Mouse (Mus musculus) CD4-positive, CD25-positive, alpha-beta regulatory T cell, adult 4 months (primary cell): ENCODE results near the gene Nrap. TPM values are rescaled to one million over a fixed set of nuclear protein-coding genes. Genes with fewer than 3 reads are reported as not detected.
"Not testable (repeated sequence)": the region's sequence is repeated elsewhere in the genome, so short reads cannot be mapped to it uniquely, and the experiment has no call there.

Source experiments
- ATAC-seq: one replicate; pipeline ENCODE4 v1.8.0; 2017
- polyA plus RNA-seq, 2 experiments: library from polyadenylated mRNA; unstranded; fragments of 100-300 nt; shearing (Covaris generic); gene quantifications; one replicate each; pipeline ENCODE4 v1.2.1; 2017

Gene Nrap
- polyA plus RNA-seq, result under 1 TPM in 1 of 2 experiments, not detected in 1; 0.15 TPM

- ATAC-seq, result no peak
Measured at GRCm38 (mm10) chr19:56389879-56390278, at the start of gene Nrap. Nrap (minus strand) TSS chr19:56390037.

DNA sequence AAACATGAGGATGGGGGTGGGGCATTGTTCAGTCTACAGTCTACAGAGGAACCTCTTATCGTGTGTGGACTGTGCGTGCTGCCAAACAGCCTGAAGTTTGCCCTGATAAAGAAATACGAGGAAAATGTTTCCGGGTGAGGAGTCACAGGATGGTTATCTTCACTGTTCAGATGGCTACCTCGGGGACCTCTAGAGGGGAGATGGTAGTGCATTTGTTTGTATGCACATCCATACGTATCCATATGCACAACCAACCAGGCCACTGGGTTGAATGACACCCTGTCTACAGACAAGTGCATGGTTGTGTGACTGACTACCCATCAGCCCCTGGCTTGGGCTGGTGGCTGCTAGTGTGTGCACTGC lies 49.2 kb upstream of the Nrap start:
- no peak for ATAC-seq

GRCm38 (mm10) chr19:56438357-56439071 lies 48.7 kb upstream of the Nrap start:
- ATAC-seq, result no peak

- ATAC-seq, result no peak
Measured at GRCm38 (mm10) chr19:56436380-56436779, 46.5 kb upstream of the Nrap start.

DNA sequence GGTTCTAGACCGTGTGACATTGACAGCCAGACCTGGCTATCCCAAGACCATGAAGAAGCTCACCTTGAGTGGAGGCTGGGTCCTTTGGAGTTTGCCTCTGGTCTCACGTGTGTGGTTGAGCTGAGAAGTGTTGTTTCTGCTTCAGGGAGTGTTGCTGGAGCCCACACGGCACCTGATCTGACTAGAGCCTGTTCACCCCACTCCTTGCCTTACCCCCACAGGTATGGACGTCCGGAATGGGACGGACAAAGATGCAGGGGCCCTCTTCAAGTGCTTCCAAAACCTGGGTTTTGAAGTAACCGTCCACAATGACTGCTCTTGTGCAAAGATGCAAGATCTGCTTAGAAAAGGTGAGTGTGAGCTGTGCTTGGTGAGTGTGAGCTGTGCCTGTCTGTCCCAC lies 43.7 kb upstream of the Nrap start:
- ATAC-seq, result no peak

DNA sequence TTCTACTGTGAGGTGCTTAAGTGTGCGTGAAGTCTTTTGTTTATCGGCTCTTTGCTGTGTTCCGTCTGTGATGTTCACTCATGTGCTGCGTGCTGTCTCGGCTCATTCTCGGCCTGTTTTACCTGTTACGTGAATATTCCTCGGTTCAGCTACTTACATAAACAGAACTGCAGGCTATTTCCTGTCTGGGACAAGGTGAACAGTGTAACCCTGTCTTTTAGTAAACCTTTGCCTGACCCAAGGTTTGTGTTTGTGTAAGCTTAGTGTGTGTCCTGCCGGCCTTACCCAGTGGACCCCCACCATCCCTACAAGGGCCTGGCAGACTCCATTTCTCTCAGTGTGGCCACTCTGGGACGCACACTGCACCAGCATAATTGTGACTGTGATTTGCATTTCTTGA lies 42.9 kb upstream of the Nrap start:
- ATAC-seq, result no peak

- ATAC-seq, result no peak
Measured at GRCm38 (mm10) chr19:56430369-56430768, 40.5 kb upstream of the Nrap start.

- ATAC-seq, result no peak
Measured at GRCm38 (mm10) chr19:56425492-56425891, 35.7 kb upstream of the Nrap start.

DNA sequence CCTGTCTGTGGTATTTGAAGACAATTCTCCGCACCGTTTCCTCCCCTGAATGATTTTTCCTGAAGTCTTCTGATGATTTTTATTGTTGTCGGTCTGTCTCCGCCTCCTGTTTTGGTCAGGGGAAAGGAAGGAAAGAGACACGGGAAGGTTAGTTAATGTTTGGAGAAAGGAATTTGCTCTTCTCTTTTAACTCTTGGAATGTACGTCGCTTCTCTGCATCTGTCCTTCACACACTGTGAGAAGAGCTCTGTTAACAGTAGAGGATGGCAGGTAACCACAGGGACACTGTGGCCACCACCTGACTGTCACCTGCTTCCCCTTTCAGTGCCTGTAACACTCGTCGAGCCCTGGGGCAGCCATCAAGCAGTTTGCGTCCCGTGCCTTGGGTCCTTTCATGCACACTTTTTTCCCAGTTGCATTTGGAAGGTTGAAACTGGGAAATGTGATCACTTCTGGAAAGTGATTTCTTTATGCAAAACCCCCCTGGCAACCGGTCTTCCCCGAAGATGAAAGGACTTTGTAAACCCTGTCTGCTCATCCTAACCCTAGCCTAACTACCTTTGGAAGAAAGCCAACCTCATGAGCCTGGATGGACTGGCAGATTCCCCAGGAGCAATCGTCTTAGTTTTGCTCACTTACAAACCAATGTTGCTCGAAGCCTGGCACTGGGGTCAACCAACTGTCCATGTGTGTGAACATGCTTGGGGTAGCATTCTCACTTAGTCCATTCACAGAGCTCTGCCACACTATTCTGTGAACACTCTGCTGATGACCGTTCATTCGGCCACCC lies 35.0 kb upstream of the Nrap start:
- ATAC-seq, result no peak

DNA sequence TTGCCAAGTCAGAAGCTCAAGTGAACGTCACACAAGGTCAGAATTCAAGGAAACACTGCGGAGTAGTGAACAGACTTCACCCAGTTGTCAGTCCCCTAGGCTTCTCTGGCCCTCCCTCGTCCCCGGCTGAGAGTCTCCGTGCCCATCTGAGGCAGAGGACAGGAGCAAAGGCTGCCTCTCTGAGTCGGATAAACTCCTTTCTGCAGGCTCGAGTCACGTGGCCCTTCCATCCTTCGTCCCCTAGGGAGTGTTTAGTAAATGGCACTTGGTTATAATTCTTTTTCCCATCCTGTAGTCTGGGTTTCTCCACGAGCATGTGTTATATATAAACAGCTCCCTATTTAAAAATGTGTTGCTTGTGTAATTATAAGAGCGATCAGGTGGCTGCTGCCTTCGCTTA lies 33.5 kb upstream of the Nrap start:
- no peak for ATAC-seq

DNA sequence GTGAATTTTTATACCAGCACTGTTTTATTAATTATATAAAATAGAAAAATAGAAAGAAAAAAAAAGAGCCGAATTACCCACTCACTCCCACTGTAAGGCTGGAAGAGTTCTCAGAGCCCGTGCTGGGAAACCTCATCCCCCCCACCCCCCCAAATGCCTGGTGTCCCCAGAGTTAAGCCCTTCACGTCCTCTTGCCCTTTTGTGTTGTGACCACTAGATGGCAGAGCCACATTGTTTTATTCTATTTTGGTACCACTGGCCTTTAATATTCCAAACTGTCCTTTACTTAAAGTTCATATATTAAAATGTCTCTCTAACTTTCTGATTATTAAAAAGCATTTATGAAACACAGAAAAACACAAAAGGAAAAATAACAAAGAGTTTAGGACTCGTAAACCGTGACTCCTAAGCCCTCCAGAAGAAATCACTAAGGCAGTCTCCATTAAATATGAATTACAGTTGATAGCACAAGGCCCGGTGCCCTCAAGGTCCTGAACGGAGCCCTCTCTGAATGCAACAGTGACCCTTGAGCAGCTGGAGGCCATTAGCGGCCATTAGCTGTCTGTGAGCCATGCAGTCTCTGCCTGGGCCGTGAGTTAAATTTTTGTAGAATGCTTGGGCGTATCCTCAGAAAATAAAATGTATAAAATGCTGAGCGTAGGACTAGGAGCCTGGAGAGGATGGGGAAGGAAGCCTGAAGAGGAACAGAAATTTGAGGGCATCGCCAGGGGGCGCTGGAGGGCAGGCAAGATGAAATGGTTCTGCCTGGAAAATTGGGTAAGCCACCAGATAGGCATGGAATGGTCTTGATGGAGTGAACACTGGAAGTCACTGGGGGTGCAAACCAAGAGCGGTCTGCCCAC lies 32.9 kb upstream of the Nrap start:
- ATAC-seq, result no peak

DNA sequence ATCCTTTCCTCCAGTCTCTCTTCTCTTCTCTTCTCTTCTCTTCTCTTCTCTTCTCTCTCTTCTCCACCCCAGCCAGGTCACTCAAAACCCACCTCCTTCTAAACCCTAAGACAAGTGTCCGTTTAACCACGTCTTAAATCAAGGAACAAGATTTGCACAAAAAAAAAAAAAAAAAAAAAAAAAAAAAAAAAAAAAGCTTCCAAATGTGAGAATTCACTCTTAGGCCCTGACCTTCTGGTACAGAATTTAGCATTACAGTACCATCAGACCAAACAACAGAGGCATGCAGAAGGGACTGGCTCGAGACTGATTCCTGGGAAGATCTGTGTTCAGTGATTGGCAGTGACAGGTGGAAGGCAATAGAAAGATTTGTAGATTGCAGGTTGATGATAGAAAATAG lies 30.5 kb upstream of the Nrap start:
- no peak for ATAC-seq

DNA sequence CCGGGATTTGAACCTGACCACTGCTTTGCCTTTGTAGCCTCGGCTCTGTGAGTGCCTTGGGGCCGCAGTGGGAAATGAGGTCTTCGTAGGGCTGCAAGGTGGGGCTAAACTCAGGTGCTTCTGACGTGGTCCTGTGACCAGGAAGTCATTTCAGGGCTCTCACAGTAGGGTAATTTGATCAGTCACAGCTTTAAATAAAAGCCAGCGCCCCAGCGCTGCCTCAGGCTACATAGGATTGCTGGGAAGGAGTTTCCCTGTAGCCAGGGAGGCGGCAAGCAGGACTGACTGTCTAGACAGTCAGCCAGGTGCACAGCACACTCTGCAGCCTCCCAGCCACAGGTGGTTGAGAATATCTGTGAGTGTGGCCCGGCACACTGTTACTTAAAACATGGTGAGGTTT lies 29.6 kb upstream of the Nrap start:
- ATAC-seq, result no peak

- no peak for ATAC-seq
Measured at GRCm38 (mm10) chr19:56418404-56418803, 28.6 kb upstream of the Nrap start.

DNA sequence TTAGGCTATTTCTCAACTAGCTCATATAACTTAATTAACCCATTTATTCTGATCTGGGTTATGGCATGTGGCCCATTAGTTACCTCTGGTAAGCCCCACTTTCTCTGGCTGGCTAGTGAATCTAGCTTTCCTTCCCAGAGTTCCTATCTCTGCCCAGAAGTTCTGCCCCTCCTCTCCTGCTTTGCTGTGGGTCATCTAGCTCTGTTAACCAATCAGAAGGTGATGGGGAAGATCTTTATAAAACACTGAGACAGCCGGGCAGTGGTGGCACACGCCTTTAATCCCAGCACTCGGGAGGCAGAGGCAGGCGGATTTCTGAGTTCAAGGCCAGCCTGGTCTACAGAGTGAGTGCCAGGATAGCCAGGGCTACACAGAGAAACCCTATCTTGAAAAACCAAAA lies 20.0 kb upstream of the Nrap start:
- ATAC-seq, result not testable (repeated sequence)

DNA sequence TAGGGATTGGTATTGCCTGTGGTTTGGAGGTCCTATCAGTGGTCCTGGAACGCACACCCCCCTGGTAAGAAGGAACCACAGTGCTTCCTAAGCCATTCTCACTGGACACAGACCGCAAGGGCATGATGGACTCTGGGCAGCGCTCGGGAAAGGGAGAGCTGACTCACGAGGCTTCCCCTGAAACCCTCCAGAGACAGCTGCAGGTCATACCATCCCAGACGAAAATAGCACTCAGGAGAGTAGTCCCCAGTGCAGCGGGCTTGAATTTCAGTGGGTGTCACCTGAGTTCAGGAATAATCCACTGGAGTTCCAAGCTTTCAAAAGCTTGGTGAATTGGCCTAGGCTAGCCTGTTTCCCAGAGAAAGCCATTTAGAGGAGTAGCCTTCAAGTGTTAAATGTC lies 16.7 kb upstream of the Nrap start:
- ATAC-seq, result no peak

- no peak for ATAC-seq
Measured at GRCm38 (mm10) chr19:56405824-56406223, 16.0 kb upstream of the Nrap start.

DNA sequence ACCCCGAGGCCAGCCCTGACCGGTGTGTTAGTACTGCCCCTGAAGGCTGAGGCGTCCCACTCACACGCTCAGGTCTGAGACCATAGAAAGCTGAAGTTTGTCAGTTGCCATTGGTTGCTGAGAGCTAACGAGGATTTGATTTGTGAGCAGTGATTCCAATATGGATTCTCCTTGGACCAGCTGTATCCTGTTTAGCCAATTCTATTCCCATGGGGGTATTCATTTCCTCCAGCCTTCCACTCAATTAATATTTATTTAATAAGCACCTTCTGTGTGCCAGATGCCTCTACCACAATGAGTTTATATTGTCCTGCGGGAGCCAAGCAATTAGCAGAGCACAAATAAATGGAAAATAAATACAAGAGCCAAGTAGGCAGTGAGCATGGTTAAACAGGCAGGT lies 12.0 kb upstream of the Nrap start:
- ATAC-seq, result no peak

GRCm38 (mm10) chr19:56400200-56400599 lies 10.4 kb upstream of the Nrap start:
- ATAC-seq, result peak; percentile 64

DNA sequence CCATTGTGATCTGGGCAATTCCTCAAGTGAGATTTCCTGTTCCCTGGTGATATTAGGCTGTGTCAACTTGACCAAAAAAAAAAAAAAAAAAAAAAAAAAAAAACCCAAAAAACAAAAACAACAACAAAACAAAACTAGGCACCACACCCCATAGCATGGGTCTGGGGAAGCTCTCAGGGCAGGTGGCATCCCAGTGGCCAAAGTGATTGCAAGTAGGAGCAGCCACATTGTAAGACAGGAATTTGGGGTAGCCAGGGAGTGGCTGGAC lies 8.6 kb upstream of the Nrap start:
- no peak for ATAC-seq

DNA sequence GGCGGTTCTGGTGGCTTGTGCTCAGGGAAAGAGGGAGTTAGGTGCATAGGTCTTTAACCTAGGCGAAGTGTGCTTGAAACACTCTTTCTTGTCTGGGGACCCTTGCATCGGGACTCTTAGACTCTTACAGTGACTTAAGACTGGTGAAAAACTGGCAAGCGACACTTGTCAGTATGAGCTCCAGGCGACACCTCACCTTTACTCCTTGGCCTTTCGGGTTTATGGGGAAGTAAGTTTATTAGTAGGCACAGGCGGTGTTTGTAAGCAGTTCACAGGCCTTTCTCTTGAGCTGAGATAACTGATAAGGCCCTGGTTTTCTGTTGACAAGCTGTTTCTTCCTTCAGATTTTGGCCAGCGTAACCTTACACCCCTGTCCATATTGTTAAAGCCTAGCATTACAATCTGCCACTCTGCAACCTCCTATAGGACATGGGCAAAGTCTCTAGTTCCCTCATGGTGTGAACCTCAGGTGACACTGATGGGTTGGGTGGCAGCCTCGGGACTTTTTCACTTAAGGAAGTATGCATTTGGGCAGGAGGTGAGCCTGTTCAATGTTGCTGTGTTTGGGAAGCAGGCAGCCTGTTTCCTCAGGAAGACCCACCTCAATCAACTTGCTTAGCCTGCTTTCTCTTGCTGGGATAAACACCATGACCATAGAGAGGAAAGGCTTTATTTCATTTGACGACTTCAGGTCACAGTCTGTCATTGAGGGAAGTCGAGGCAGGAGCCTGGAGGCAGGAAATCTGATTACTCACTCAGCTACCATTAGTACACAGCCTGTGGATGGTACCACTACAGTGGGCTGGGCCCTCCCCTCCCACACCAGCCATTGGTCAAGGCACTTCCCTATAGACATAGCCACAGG lies 8.1 kb upstream of the Nrap start:
- ATAC-seq, result no peak
